Mouse (Mus musculus): ENCODE results near the gene Gm973.

Gene Gm973

GRCm38 (mm10) chr1:59542231-59542630, 26.2 kb downstream of the Gm973 start:
- in situ Hi-C loops (cut with MseI, MboI): no loop called here

GRCm38 (mm10) chr1:59543911-59544310, 27.8 kb downstream of the Gm973 start:
- in situ Hi-C loops (cut with MseI, MboI): no loop called here

GRCm38 (mm10) chr1:59548486-59548885, 32.4 kb downstream of the Gm973 start:
- in situ Hi-C loops (cut with MseI, MboI): no loop called here

- in situ Hi-C loops (cut with MseI, MboI): no loop called here
Measured at GRCm38 (mm10) chr1:59549036-59549675, 33.1 kb downstream of the Gm973 start.

- in situ Hi-C loops (cut with MseI, MboI): no loop called here
Measured at GRCm38 (mm10) chr1:59550227-59550626, 34.2 kb downstream of the Gm973 start.

GRCm38 (mm10) chr1:59550996-59551395, 34.9 kb downstream of the Gm973 start:
- in situ Hi-C loops (cut with MseI, MboI): no loop called here

GRCm38 (mm10) chr1:59553708-59554107, 37.6 kb downstream of the Gm973 start:
- in situ Hi-C loops (cut with MseI, MboI): no loop called here

- in situ Hi-C loops (cut with MseI, MboI): no loop called here
Measured at GRCm38 (mm10) chr1:59563581-59563980, 47.5 kb downstream of the Gm973 start.

- in situ Hi-C loops (cut with MseI, MboI): no loop called here
Measured at GRCm38 (mm10) chr1:59565804-59566203, 49.7 kb downstream of the Gm973 start.

- in situ Hi-C loops (cut with MseI, MboI): no loop called here
Measured at GRCm38 (mm10) chr1:59566281-59566680, 50.2 kb downstream of the Gm973 start.

- in situ Hi-C loops (cut with MseI, MboI): no loop called here
Measured at GRCm38 (mm10) chr1:59566926-59567325, 50.9 kb downstream of the Gm973 start.

GRCm38 (mm10) chr1:59567521-59567920, 51.5 kb downstream of the Gm973 start:
- in situ Hi-C loops (cut with MseI, MboI): no loop called here

GRCm38 (mm10) chr1:59568283-59568682, 52.2 kb downstream of the Gm973 start:
- in situ Hi-C loops (cut with MseI, MboI): no loop called here

- in situ Hi-C loops (cut with MseI, MboI): no loop called here
Measured at GRCm38 (mm10) chr1:59569301-59569700, 53.2 kb downstream of the Gm973 start.

- in situ Hi-C loops (cut with MseI, MboI): no loop called here
Measured at GRCm38 (mm10) chr1:59570767-59571166, 54.7 kb downstream of the Gm973 start.

GRCm38 (mm10) chr1:59571502-59571901, 55.4 kb downstream of the Gm973 start:
- in situ Hi-C loops (cut with MseI, MboI): no loop called here

- in situ Hi-C loops (cut with MseI, MboI): no loop called here
Measured at GRCm38 (mm10) chr1:59573843-59574242, 57.8 kb downstream of the Gm973 start.

GRCm38 (mm10) chr1:59574262-59575187, 58.5 kb downstream of the Gm973 start:
- in situ Hi-C loops (cut with MseI, MboI): loop anchor here in 1 of 2 experiments (25.0 kb wide), 1 partner anchor 262 kb away; no protein-coding TSS in a partner anchor

- in situ Hi-C loops (cut with MseI, MboI): loop anchor here in 1 of 2 experiments (25.0 kb wide), 1 partner anchor 266 kb away; no protein-coding TSS in a partner anchor
Measured at GRCm38 (mm10) chr1:59578770-59579169, 62.7 kb downstream of the Gm973 start.

GRCm38 (mm10) chr1:59579327-59579726, 63.3 kb downstream of the Gm973 start:
- in situ Hi-C loops (cut with MseI, MboI): loop anchor here in 1 of 2 experiments (25.0 kb wide), 1 partner anchor 267 kb away; no protein-coding TSS in a partner anchor

GRCm38 (mm10) chr1:59580131-59580751, 64.2 kb downstream of the Gm973 start:
- in situ Hi-C loops (cut with MseI, MboI): loop anchor here (10.0 to 25.0 kb wide), 2 partner anchors 265 to 268 kb away; no protein-coding TSS in a partner anchor

GRCm38 (mm10) chr1:59580880-59581279, 64.8 kb downstream of the Gm973 start:
- in situ Hi-C loops (cut with MseI, MboI): loop anchor here (10.0 to 25.0 kb wide), 2 partner anchors 266 to 269 kb away; no protein-coding TSS in a partner anchor

Measured in mouse trophoblast stem cell (cell line).